Mouse (Mus musculus) colon, adult 2 months (tissue): ENCODE results near the gene Fam221b. TPM values are rescaled to one million over a fixed set of nuclear protein-coding genes. Genes with fewer than 3 reads are reported as not detected.

Source experiments
- polyA plus RNA-seq: library from polyadenylated mRNA; depleted of rRNA; stranded (reverse); fragments of >200 nt; gene quantifications from 2 replicates; pipeline ENCODE4 v1.2.3, GENCODE M21; 2012; rRNA removed

The Fam221b gene
- polyA plus RNA-seq = 0.10 TPM in 1 of 2 replicates, not detected in the other

DNA sequence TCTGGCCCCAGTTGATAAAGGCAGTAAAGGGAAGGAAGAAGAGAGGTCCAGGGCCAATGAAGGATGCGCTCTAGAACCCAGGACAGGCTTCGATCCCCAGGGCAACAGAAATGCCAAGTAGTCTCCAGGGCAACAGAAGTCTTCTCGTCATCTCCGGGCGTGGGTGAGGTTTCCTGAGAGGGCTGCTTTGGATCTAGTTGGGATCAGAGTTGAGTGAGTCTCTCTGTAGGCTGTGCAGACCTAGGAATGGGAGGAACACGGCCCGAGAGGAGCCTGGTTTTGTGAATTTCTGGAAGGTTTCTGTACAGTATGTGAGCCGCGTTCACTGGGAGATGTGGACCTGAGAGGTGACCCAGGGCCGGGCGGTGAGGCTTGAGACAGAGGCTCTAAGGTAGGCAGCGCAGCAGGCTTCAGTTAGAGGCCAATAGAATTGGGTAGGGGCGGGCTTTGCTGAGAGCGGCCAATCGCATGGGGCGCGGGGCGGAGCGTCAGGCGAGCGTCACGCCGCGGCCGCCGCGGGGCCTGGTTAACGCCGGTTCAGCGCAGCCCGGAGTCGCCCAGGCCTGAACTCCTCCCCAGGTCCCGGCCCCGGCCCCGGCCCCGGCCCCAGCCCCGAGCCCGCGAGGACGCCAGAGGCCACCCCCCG, at the start of gene Fam221b, which contains the start of gene Tmem8b:
Gene Fam221b (minus strand): TSS at position 364 of the 646 bp plus-strand sequence.
Gene Tmem8b (plus strand): TSS at position 190 of the 646 bp plus-strand sequence.

DNA sequence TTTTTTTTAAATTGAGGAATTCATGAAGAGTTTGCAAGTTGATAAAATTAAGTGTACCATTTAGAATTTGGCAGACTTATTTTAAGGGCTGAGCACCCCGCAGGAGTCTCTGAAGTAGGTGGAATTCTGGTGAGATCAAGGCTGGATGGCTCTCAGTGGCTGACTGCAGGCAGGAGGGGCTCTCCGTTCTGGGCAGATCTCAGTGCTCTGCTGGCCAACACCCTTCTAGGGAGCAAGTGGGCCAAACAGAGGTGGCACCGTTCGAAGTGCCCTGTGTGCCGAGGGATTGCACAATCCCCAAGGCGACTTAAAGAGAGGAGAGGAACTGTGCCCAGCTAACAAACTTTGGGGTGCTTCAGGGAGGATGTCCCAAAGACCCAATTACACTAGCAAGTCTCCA, 40.9 kb upstream of the Fam221b start, which contains the start of gene Olfr71:
Gene Olfr71 (minus strand): TSS at position 387 of the 400 bp plus-strand sequence.

DNA sequence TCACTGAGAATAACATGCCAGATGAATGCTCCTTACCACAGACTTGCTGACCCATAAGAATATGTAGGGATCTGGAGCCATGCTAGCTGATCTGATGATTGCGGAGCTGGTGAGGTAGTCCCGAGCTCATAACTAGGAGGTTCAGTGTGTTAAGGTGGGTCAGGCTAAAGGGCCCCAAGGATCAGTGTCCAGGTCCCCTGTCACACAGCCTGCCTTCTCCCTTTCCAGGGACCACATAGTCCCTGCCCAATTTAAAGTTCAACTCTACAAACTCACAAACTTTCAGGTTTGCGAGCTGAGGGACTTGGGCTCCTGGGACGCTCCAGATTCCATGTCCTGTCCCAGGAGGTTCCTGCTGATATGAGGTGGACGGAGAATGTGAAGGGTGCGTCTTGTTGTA, 31.8 kb upstream of the Fam221b start, which contains the start of gene Olfr70:
Gene Olfr70 (minus strand): TSS at position 101 of the 400 bp plus-strand sequence.

DNA sequence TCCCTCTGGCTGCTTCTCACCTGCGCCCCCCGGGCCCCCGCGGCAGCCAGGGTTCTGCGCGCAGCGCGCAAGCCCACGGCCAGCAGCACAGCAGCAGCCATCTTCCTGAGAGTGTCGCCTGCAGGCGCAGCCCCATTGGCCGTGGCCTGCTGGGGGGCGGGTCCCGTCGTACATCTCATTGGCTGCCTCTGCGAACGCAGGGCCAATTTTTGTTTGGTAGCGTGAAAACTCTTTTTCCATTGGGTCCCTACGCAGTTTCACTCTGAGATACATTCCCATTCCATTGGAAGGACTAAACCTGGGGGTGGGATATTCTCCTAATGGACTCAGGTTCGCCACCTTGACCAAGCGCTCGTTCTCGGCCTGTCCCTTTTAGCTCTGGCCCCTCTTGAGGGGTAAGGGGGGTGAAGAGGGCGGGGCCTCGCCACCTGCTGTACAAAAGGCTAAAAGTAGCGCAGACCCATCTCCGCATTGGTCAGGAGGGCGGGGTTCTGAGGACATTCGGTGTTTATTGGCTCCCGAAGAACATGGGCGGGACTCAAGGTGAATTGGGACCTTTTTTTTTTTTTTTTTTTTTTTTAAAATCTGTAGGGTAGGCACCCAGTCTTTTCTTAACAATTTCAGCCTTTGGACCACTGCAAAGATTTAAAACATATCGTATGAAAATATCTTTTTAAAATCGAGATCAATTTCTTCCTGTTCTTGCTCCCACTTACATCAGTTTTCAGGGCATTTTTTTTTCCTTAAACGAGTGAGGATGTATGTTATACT, 12.4 kb downstream of the Fam221b start, which contains the start of gene Hint2:
Gene Hint2 (minus strand): TSS at position 128 of the 771 bp plus-strand sequence.

DNA sequence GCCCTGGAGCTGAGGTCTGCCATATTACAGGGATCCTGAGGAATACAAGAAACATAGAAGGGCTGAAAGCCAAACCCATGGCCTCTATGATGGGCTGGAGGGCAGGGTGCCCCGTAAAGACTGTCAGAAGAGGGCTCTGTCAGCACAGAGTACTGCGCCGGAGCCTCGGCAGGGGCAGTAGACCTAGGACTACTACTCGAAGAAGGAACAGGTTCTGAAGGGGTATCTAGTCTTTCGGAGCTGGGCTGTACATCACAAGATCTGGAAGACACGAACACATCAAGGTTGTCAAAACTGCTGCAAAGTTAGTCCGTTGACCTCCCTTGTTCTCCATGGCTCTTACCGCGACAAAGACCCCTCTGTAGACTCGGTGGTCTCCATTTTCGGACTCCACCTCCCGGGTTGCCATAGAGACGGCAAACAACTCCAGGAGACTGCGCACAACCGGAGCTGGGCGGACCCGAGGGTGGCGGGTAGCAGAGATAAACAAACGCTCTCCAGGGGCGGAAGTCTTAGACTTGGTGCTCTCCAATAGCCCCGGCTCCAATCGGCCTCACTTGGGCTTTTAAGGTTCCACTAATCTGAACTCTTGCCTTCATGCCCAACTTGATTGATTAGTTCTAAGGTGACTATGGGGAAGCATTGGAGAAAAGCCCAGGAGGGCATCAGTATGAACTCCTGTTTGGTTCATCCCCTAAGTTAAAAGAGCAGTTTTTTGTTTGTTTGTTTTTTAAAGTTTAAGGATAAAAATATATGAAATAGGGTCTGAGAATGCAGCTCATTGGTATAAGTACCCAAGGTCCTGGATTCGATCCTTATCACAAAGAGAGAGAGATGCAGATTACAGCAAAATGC, 15.6 kb downstream of the Fam221b start, which contains the start of gene Spag8:
Gene Spag8 (minus strand): TSS at position 434 of the 855 bp plus-strand sequence.

DNA sequence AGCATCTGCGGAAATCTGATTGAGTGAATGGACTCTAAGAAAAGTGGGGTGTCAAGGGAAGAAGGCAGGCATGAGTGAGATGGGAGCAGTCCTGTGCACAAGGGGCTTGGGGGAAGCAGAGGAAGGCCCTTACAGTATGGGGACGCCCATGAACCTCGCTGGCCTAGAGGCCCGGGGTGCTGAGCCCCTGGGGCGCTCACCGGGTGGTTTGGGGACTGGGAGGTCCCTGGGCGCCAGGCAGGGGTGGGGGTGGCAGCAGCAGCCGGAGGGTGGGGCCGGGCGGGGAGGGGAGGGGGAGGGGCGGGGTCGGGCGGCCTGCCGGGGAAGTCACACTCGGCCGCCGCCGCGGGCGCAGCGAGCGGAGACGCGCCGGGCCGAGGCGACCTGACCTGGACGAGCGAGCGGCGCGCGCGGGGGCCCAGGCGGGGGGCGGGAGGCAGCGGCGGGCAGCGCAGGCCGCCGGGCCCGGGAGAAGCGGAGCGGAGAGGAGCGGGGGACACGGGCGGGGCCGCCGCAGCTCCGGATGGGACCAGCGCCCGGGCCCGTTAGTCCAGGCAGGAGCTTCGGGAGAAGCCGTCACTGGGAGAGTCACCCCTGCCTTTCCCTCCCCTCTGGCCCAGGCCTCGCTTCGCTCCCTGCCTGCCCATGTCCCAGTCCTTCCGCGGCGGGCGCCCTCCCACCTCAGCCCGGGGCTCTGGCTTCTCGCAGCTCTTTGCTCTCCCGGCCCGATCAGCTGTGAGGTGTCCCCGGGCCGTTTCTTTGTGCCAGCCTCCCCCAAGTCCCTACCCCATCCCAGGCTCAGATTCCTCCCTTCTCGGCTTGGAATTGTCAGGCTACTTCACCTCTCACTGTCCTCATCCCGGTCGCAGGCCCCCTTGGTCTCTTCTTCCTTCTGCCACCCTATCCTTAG, 37.6 kb downstream of the Fam221b start, which contains the start of gene Npr2:
Gene Npr2 (plus strand): TSS at position 890 of the 910 bp plus-strand sequence.

Other genes with a start within 250 kb of the Fam221b start
- gene Fam166b, start 240.0 kb downstream of the Fam221b start, polyA plus RNA-seq = 0.08 TPM in 1 of 2 replicates, not detected in the other
- gene Tesk1, start 227.2 kb downstream of the Fam221b start, polyA plus RNA-seq = 90.2 and 100 TPM in 2 replicates
- 3.6 and 6.6 TPM in 2 replicates for gene Cd72, start 214.5 kb downstream of the Fam221b start, polyA plus RNA-seq
- 0.54 and 1.1 TPM in 2 replicates for gene Sit1, start 185.4 kb downstream of the Fam221b start, polyA plus RNA-seq
- gene Ccdc107, start 176.2 kb downstream of the Fam221b start, polyA plus RNA-seq = 347 and 577 TPM in 2 replicates
- 49.5 and 64.1 TPM in 2 replicates for gene Arhgef39, start 169.4 kb downstream of the Fam221b start, polyA plus RNA-seq
- 70.7 and 71.6 TPM in 2 replicates for gene Car9, start 162.2 kb downstream of the Fam221b start, polyA plus RNA-seq
- gene Tpm2, start 145.4 kb downstream of the Fam221b start, polyA plus RNA-seq = 199 and 235 TPM in 2 replicates
- gene Creb3, start 106.8 kb downstream of the Fam221b start, polyA plus RNA-seq = 93.5 and 113 TPM in 2 replicates
- 98.4 and 102 TPM in 2 replicates for gene Tln1, start 106.5 kb downstream of the Fam221b start, polyA plus RNA-seq
- 56.1 and 75.5 TPM in 2 replicates for gene Rgp1, start 90.4 kb downstream of the Fam221b start, polyA plus RNA-seq
- 13.0 and 13.3 TPM in 2 replicates for gene Gba2, start 90.3 kb downstream of the Fam221b start, polyA plus RNA-seq
- 0.17 TPM in 1 of 2 replicates, not detected in the other for gene Msmp, start 84.7 kb downstream of the Fam221b start, polyA plus RNA-seq
- gene Npr2, start 37.2 kb downstream of the Fam221b start, polyA plus RNA-seq = 18.2 and 19.2 TPM in 2 replicates
- 1.1 and 1.9 TPM in 2 replicates for gene Spag8, start 15.6 kb downstream of the Fam221b start, polyA plus RNA-seq
- gene Hint2, start 12.7 kb downstream of the Fam221b start, polyA plus RNA-seq = 72.2 and 79.4 TPM in 2 replicates
- gene Tmem8b, start 174 bp downstream of the Fam221b start, polyA plus RNA-seq = 9.2 and 11.0 TPM in 2 replicates
- not detected in 2 replicates for gene Olfr70, start 31.7 kb upstream of the Fam221b start, polyA plus RNA-seq
- gene Olfr71, start 41.1 kb upstream of the Fam221b start, polyA plus RNA-seq = not detected in 2 replicates
- 2.2 and 3.1 TPM in 2 replicates for gene Hrct1, start 58.0 kb upstream of the Fam221b start, polyA plus RNA-seq
- gene Spaar, start 60.9 kb upstream of the Fam221b start, polyA plus RNA-seq = 0.89 and 1.2 TPM in 2 replicates
- gene Olfr159, start 101.9 kb upstream of the Fam221b start, polyA plus RNA-seq = not detected in 2 replicates
- gene Olfr156, start 154.8 kb upstream of the Fam221b start, polyA plus RNA-seq = 0.10 and 0.21 TPM in 2 replicates
- gene Olfr157, start 171.1 kb upstream of the Fam221b start, polyA plus RNA-seq = 0.08 and 0.15 TPM in 2 replicates
- gene Olfr155, start 182.4 kb upstream of the Fam221b start, polyA plus RNA-seq = not detected in 2 replicates
- gene Reck, start 206.4 kb upstream of the Fam221b start, polyA plus RNA-seq = 7.8 and 8.0 TPM in 2 replicates